Mouse (Mus musculus) adrenal gland (tissue): ENCODE results near the gene Dnase2b.

Experiments used
- intact Hi-C: fragments of 180-260 bp; cut with DNase I; formaldehyde crosslinking; loops from one replicate; pipeline ENCODE4 v1.15.1; 2025

Gene Dnase2b

GRCm38 (mm10) chr3:146616533-146617283 is 1.3 kb upstream of the Dnase2b start:
- intact Hi-C loops: no loop called here

- intact Hi-C loops: no loop called here
Observed at GRCm38 (mm10) chr3:146611821-146612220, 3.6 kb downstream of the Dnase2b start.

DNA sequence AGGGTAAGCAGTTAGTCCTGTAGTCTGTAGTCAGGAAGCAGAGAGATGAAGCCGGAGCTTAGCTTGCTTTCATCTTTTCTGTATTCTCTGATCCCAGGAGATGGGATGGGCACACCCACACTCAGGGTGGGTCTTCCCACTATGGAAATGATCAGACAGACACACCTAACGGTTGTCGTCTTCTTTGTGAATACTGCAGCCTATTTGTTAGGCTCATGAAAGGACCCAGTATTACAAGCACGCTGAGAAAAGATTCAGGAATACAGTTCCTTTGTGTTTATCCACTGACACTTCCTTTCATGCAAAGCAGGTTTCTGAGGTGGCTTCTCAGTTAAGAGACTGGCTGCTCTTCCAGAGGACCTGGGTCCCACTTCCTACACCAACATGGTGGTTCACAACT is 4.1 kb downstream of the Dnase2b start:
- intact Hi-C loops: no loop called here

GRCm38 (mm10) chr3:146610322-146610721 is 5.1 kb downstream of the Dnase2b start:
- intact Hi-C loops: no loop called here

- intact Hi-C loops: no loop called here
Observed at GRCm38 (mm10) chr3:146607368-146607767, 8.0 kb downstream of the Dnase2b start.

GRCm38 (mm10) chr3:146604647-146605046 is 10.7 kb downstream of the Dnase2b start:
- intact Hi-C loops: no loop called here

- intact Hi-C loops: no loop called here
Observed at GRCm38 (mm10) chr3:146602531-146602930, 12.9 kb downstream of the Dnase2b start.

DNA sequence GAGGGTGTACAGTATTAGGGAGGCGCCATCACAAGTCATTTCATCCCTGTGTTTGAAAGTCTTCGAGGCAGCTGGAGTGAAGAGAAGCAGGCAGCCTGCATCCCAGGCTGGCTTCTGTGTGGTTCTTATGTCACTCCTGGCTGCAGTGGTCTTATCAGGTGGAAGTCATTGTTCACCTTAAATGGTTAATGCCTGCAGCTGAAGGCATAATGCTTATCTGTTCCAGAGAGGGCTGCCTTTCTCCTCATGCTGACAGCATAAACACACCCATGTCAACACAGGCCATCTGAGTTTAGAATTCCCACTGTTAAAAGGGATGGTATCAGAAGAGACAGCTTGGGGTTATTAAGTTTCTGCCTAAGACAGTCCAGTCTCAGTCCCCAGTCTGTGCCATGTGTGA is 14.2 kb downstream of the Dnase2b start:
- intact Hi-C loops: no loop called here

GRCm38 (mm10) chr3:146599198-146599900 is 16.0 kb downstream of the Dnase2b start:
- intact Hi-C loops: no loop called here

DNA sequence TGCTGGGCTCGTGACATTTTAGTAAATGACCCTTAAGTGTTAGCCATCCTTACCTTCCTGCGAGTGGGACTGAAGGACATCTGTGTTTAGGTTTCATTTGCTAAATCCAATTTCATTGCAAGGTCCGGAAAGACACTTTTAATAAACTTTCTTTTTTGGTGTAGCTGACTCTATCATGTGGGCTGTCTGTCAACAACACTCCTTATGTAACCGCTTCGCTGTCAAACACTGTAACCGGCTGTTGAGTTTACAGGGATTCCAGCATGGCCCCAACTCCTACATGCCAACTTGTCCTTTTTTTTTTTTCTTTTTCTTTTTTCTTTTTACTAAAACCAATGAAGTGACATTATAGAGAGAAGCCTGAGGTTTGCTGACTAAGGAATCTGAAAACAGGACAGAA is 17.0 kb downstream of the Dnase2b start:
- intact Hi-C loops: no loop called here

DNA sequence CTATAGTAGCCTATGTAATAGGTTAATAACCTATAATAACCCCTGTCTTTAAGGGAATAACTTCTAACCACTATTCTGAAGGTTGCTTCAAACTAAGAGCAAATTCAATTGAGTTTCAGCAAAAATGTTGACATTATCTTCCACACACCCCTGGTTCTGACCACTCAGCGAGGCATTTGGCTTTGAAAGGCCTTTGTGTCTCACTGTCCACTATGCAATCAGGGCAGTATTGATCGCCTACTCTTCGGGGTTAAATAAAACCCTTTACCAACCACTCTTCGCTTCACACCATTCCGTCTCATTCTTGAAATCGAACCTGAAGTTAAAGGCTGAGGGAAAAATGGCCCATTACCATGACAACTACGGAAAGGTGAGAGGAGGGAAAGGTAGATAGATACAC is 18.5 kb downstream of the Dnase2b start:
- intact Hi-C loops: no loop called here

DNA sequence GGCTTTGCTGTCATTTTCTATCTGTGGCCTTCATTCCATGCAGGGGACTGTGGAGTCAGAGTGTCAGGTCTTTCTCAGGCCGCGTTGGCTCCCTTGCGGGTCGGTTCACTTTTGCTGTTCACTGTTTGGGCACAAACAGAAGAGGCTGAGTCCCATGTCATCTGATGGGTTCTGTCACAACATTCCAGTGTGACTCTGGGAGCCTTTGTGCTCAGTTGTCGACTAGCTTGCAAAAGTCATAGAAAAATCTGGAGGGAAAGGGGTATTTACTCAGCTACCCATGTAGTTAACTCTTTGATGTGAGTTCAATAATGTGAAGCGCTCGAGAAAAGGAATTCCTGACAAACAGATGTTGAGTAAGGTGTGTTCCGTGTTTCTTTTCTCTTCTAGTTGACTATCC is 19.0 kb downstream of the Dnase2b start:
- intact Hi-C loops: no loop called here

GRCm38 (mm10) chr3:146595440-146595839 is 20.0 kb downstream of the Dnase2b start:
- intact Hi-C loops: no loop called here

DNA sequence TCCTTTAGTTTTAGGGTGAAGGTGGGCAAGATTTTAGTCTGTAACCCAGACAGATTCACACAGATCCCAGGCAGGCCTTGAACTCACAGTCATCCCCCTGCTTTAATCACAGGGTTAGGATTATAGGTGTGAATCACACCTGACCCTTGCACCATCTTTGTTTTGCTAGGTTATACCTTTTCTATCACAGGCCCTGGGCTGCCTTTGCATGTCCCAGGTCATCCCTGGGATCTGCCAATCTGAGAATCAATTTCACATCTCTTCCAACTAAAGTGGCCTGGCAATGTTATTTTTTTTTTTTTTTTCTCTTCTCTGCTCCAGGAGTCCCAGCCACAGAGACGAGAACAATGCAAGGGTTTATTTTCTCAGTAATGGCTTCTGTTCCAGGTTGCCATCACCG is 23.8 kb downstream of the Dnase2b start:
- intact Hi-C loops: no loop called here

GRCm38 (mm10) chr3:146591159-146591558 is 24.2 kb downstream of the Dnase2b start:
- intact Hi-C loops: no loop called here

- intact Hi-C loops: no loop called here
Observed at GRCm38 (mm10) chr3:146589523-146589922, 25.9 kb downstream of the Dnase2b start.

- intact Hi-C loops: no loop called here
Observed at GRCm38 (mm10) chr3:146586616-146587015, 28.8 kb downstream of the Dnase2b start.

DNA sequence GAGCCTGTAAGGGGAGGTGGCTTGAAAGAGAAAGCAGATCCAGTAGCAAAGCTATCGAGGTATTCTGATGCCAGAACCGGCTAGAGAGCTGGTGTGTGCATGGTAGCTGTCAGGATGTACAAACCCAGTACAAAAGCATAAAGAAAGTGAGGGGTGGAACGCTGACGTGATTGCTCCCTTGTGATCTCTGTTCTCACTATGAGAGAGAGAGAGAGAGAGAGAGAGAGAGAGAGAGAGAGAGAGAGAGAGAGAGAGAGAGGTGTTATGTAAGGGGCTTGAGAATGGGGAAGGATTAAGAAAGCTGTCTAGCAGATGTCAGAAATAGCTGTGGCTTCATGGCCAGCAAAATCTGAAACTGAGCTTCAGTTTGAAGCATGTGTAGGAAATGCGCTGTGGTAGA is 31.5 kb downstream of the Dnase2b start:
- intact Hi-C loops: no loop called here

DNA sequence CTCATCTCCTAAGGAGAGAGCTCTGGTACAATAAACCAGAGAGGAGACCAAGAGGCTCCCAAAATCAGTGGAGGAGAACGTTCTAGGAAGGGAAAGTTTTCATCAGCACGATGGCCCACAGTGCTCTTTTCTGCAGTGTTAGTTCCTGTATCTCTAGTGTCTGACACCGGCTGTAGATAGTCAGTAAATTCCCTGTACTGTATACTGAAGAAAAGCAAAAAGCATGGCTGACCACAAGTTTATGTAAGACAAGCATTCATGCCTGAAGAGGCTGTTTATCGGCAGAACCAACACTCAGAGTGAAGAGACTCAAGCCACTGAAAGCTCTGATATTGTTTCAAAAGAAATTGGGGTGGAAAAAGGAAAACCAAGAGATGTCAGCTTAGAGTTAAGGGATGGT is 31.9 kb downstream of the Dnase2b start:
- intact Hi-C loops: no loop called here

DNA sequence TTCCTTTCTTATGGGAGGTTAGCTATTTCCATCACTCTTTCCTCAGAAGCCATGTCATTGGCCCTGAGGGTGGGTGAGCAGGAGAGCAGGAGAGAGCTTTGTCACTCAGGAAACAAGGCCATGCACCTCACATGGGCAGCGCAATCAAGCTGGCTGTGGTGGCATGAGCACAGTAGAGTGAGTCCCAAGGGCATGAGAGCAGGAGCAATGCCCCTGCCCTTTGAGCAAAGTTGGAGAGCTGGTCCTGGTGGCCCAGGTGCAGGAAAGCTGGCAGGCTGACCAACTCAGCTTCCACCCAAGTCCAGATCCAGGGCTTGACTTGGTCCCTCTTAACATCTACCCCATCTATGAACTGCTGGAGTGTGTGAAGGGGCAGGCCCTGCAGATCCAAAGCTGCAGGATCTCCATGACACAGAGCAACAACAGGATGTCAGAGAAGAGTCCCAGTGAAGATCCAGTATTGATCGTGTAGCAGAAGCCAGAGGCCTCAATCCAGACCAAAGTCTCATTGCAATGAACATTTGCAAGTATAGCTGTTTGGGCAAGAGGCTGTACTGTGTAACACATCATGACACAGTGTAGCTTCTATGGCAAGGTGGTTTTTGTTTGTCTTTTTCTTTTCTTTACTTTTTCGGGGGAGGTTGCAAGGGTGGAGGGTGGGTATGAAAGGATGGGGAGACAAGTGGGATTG is 35.2 kb downstream of the Dnase2b start:
- intact Hi-C loops: no loop called here

GRCm38 (mm10) chr3:146577591-146577990 is 37.8 kb downstream of the Dnase2b start:
- intact Hi-C loops: no loop called here

DNA sequence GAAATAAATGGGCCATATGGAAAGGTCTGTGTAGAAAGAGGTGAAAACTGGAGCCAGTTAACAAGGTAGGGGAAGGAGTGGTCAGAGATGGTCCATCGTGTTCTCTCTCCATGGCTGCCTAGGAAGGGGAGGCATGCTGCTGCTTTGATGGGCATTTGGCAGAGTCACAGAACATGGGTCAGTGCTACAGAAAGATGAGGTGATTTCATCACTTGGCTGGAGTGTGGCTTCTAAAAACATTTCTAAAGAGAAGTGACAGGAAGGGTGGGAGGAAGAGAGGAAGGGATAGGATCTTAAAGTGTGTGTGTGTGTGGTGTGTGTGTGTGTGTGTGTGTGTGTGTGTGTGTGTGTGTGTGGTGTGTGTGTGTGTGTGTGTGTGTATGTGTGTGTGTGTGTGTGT is 44.1 kb downstream of the Dnase2b start:
- intact Hi-C loops: no loop called here
